Mouse (Mus musculus): ENCODE data around the gene Siglecf. TPM values are rescaled to one million over a fixed set of nuclear protein-coding genes. Genes with fewer than 3 reads are reported as not detected.
"Not testable (repeated sequence)": the region's sequence is repeated elsewhere in the genome, so short reads cannot be mapped to it uniquely, and the experiment has no call there.

The Siglecf gene
- not detected for total RNA-seq (2022)

GRCm38 (mm10) chr7:43351154-43351553 is at the start of gene Siglecf:
TSS of gene Siglecf (plus strand) at chr7:43351341.
- DNase-seq (ENCODE audit: low spot score in 2 of 2) = no peak

- peak in 1 of 2 experiments; percentile 20 for DNase-seq (ENCODE audit: low spot score in 2 of 2)
Observed at GRCm38 (mm10) chr7:43305235-43305634, 45.9 kb upstream of the Siglecf start.

GRCm38 (mm10) chr7:43309069-43309468 is 42.1 kb upstream of the Siglecf start:
- DNase-seq (ENCODE audit: low spot score in 2 of 2) = no peak

GRCm38 (mm10) chr7:43311632-43312031 is 39.5 kb upstream of the Siglecf start:
- no peak for DNase-seq (ENCODE audit: low spot score in 2 of 2)

GRCm38 (mm10) chr7:43312386-43313012 is 38.6 kb upstream of the Siglecf start:
- peak in 1 of 2 experiments; percentile 19 for DNase-seq (ENCODE audit: low spot score in 2 of 2)

- DNase-seq (ENCODE audit: low spot score in 2 of 2) = peak; percentile 75 to 88
Observed at GRCm38 (mm10) chr7:43313013-43313428, 38.1 kb upstream of the Siglecf start, which contains the start of gene Zfp715. TSS of gene Zfp715 (minus strand) at chr7:43313294.

- DNase-seq (ENCODE audit: low spot score in 2 of 2) = no peak
Observed at GRCm38 (mm10) chr7:43326223-43326780, 24.8 kb upstream of the Siglecf start.

GRCm38 (mm10) chr7:43328101-43328500 is 23.0 kb upstream of the Siglecf start:
- no peak for DNase-seq (ENCODE audit: low spot score in 2 of 2)

GRCm38 (mm10) chr7:43333203-43333602 is 17.9 kb upstream of the Siglecf start:
- DNase-seq (ENCODE audit: low spot score in 2 of 2) = peak; percentile 26 to 54

- DNase-seq (ENCODE audit: low spot score in 2 of 2) = peak in 1 of 2 experiments; percentile 46
Observed at GRCm38 (mm10) chr7:43333899-43334298, 17.2 kb upstream of the Siglecf start.

GRCm38 (mm10) chr7:43340771-43341170 is 10.4 kb upstream of the Siglecf start:
- no peak for DNase-seq (ENCODE audit: low spot score in 2 of 2)

- DNase-seq (ENCODE audit: low spot score in 2 of 2) = no peak
Observed at GRCm38 (mm10) chr7:43343191-43343590, 8.0 kb upstream of the Siglecf start.

- DNase-seq (ENCODE audit: low spot score in 2 of 2) = no peak
Observed at GRCm38 (mm10) chr7:43344020-43344419, 7.1 kb upstream of the Siglecf start.

GRCm38 (mm10) chr7:43344491-43344890 is 6.7 kb upstream of the Siglecf start:
- DNase-seq (ENCODE audit: low spot score in 2 of 2) = no peak

- no peak for DNase-seq (ENCODE audit: low spot score in 2 of 2)
Observed at GRCm38 (mm10) chr7:43346148-43346547, 5.0 kb upstream of the Siglecf start.

- no peak for DNase-seq (ENCODE audit: low spot score in 2 of 2)
Observed at GRCm38 (mm10) chr7:43346571-43346970, 4.6 kb upstream of the Siglecf start.

GRCm38 (mm10) chr7:43349623-43350022 is 1.5 kb upstream of the Siglecf start:
- DNase-seq (ENCODE audit: low spot score in 2 of 2) = not testable (repeated sequence)

GRCm38 (mm10) chr7:43353118-43353517 is 2.0 kb downstream of the Siglecf start:
- no peak for DNase-seq (ENCODE audit: low spot score in 2 of 2)

GRCm38 (mm10) chr7:43353758-43354157 is 2.6 kb downstream of the Siglecf start:
- DNase-seq (ENCODE audit: low spot score in 2 of 2) = no peak

- no peak for DNase-seq (ENCODE audit: low spot score in 2 of 2)
Observed at GRCm38 (mm10) chr7:43354893-43355835, 4.0 kb downstream of the Siglecf start.

- DNase-seq (ENCODE audit: low spot score in 2 of 2) = no peak
Observed at GRCm38 (mm10) chr7:43358556-43358955, 7.4 kb downstream of the Siglecf start.

GRCm38 (mm10) chr7:43361442-43361841 is 10.3 kb downstream of the Siglecf start:
- no peak for DNase-seq (ENCODE audit: low spot score in 2 of 2)
